Mouse (Mus musculus) spleen, adult 18-20 months (tissue): ENCODE measurements around the gene Mier2.

Experiments used
- DNase-seq, 2 experiments: peaks; one replicate each; pipeline ENCODE4 v3.0.0; 2022; ENCODE audit warnings: mixed read lengths in 2 of 2

The Mier2 gene

DNA sequence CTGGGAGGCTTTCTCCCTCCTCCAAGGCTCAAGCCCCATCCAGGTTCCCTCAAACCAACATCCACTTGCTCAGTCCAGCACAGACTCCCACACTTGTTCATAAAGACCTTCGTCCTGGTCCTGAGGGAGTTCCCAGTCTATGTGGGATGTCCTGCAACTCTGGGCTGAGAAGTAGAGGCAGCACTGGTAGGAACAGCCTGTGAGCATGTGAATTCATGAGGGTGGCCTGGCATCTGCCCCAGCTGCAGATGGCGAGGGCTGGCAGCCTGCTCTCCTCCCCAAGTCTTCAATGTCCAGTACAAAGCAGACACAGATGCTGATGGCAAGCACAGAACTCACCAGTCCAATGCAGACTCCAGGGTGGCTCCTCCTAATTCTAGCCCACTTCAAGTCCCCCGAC lies 16.7 kb downstream of the Mier2 start:
- DNase-seq: peak in 1 of 2 experiments; percentile 2

DNA sequence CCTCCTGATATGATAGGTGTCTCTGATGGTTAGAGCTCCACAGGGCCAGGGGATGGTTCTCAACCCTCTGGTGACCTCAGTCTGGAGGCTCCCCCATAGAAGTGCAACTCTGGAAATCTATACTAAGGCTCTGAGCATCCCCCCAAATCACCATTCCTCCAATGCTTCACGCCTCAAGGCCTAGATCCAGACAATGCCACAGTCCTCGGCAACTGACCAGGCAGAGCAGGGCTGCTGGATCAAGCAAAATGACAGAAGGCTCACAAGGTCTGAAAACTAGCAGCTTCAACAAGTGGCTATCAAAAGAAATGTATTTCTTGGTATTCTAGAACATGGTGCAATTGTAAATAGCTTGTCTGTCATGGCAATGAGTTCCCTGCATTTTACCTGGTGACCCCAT lies 17.2 kb downstream of the Mier2 start:
- no peak for DNase-seq

DNA sequence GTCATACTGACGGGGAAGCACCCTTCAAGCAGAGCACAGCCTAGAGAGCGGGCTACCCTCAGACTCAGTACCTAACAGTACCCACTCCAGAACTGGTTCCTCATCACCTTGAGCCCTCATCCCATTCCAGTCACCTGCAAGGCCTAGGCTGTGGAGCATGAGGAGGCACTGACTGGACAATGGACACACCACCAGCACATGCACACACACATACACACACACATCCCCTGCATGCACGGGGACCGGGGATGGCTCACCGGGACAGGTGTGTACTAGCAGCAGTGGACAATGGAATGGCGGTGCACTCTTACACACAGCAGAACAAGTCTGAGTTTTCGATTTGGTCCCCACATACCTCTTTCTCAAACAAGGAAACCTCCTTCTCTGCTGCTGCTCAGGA lies 17.7 kb downstream of the Mier2 start:
- peak in 1 of 2 experiments; percentile 2 for DNase-seq

GRCm38 (mm10) chr10:79536461-79537080 lies 18.4 kb downstream of the Mier2 start:
- no peak for DNase-seq

- no peak for DNase-seq
These were observed 19.6 kb downstream of the Mier2 start for GRCm38 (mm10) chr10:79535431-79535830.

GRCm38 (mm10) chr10:79534426-79534825 lies 20.6 kb downstream of the Mier2 start:
- peak in 1 of 2 experiments; percentile 2 for DNase-seq

DNA sequence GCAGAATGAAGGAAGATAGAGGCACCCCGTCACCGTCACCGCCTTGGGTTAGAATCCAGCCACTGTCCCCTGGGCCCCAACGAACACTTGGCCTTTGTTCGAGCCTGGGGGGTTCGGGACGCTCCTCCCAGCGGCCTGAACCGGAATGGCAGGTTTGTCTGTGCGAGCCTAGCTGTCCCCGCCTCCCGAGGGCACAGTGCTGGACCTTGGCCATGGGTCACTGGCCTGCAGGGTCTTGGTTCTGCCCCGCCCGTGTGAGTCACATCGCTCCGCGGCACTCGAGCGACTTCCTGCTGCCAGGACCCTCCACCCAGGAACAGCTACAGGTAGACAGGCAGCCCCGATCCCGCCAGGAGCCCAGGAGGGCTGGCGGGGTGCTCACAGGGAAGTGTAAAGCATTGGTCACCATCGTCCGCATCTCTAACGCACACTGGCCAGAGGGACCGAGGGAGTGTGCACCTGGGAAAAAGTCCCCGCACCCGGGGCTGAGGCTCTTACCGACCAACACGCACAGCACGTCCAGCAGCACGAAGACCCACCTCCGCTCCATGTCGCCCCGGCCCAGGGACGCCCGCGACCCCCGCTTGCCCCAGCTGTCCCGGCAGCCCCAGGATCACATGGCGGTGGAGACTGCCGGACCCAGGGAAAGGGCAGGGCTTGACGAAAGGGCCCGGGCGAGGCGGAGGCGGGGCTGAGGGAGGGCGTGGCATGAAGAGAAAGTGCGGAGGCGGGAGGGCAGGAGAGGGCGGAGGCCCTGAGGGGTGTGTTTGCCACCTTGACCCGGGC lies 21.7 kb downstream of the Mier2 start, which contains the start of gene Plpp2:
TSS of gene Plpp2 (minus strand) at position 671 of the 786 bp plus-strand sequence.
- DNase-seq: peak; percentile 64 to 80

DNA sequence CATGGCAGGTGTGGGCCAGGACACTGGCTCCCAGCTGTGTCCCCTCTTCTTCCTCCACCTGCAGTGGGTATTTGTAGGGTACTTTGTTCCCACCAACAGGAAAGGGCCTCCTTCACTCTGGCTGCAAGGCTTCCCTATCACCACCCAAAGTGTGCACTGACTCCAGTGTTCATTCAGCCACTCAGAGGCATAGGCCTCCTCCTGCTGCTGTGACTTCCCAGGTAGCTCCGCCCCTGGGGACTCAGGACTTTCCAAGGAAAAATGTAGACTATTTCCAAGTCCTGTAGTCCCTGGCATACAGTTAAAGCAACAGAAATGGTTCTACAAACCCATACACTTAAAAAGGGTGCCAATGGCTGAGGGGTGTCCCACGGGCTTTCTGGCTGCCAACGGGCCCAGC lies 22.3 kb downstream of the Mier2 start:
- no peak for DNase-seq

DNA sequence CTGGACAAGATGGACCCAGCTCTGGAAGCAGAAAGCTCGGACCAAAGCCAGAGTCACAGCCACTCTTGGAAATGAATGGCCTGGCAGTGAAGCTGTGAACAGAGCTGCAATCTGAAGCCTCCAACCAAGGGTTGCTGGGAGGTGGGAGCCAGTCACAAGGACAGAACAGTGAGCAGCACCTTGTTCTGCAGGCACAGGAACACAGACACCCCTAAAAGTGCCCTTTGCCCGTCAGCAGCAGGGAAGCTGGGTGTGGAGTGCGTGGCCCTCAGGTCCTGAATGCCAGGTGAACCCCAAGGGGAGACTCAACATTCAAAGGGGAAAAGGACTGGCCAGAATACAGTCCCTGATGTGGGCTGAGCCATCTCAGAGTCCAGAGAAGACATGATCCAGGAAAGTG lies 23.4 kb downstream of the Mier2 start:
- DNase-seq: peak; percentile 1 to 2

DNA sequence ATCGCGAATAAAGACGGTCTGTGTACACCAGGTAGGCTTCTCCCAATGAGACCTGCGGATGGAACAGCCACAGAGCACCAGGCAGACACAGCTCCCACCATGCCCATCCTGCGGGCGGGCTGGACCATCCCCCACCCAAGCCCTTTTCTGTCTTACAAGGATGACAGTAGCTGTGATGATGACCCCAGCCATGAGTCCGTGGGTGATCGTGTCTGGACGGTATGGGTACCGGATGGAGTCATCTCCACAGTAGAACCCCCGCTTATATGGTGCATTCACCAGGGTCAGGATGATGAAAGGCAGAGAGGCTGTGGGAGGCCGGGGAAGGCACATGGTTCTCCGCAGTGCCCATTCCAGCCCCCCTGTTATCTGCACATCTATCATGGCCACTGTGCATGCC lies 24.3 kb downstream of the Mier2 start:
- DNase-seq: peak in 1 of 2 experiments; percentile 0

DNA sequence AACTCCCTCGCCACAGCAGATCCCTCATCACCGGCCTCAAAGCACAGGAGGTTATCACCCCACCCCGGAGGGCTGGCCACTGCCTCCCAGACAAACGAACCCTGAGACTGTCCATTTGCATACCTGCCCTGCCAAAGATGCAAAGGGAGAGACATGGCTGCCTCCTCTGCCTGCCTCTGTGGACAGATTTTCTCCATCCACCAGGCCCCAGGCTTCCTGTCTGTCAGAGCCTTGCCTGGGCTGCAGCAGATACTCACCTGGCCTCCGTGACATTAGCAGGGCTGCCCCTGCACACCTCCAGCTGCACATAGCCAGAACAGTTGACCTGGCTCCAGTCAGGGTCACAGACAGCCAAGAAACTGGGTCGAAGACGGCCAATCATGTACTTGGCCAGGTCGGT lies 24.8 kb downstream of the Mier2 start:
- DNase-seq: no peak

DNA sequence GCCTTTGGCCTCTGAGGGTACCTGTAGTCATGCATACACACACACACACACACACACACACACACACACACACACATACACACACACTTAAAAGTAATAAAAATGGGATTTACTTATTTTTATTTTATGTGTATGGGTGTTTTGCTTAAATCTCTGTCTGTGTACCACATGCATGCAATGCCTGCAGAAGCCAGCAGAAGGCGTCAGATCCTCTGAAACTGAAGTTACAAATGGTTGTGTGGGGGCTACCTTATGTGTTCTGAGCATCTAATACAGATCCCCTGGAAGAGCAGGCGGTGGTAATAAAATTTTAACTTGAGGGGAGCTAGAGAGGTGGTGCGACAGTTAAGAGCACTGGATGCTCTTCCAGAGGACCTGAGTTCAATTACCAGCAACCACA lies 26.9 kb downstream of the Mier2 start:
- no peak for DNase-seq

DNA sequence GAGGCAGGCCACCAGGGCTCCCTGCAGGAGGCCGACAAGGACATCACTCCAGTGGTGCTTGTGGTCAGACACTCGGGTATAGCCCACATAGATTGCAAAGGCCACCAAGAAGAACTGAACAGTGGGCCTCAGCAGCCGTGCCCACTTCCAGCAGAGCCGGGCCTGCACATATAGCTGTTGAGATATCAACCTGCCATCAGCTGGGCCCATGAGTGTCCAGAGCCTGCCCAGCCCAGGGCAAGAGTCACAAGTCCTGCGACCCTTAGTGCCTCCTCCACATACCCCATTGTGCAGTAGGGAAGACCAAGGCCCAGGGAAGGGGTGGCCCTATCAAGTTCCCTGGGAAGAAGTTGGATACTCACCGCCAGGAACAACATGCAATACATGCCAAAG lies 27.6 kb downstream of the Mier2 start:
- DNase-seq: no peak

- no peak for DNase-seq
These were observed 28.1 kb downstream of the Mier2 start for GRCm38 (mm10) chr10:79526661-79527452.

- no peak for DNase-seq
These were observed 29.3 kb downstream of the Mier2 start for GRCm38 (mm10) chr10:79525456-79526325.

- no peak for DNase-seq
These were observed 30.6 kb downstream of the Mier2 start for GRCm38 (mm10) chr10:79524433-79524832.

- DNase-seq: no peak
These were observed 48.3 kb downstream of the Mier2 start for GRCm38 (mm10) chr10:79506709-79507108.

- DNase-seq: no peak
These were observed 52.0 kb downstream of the Mier2 start for GRCm38 (mm10) chr10:79502830-79503644.

DNA sequence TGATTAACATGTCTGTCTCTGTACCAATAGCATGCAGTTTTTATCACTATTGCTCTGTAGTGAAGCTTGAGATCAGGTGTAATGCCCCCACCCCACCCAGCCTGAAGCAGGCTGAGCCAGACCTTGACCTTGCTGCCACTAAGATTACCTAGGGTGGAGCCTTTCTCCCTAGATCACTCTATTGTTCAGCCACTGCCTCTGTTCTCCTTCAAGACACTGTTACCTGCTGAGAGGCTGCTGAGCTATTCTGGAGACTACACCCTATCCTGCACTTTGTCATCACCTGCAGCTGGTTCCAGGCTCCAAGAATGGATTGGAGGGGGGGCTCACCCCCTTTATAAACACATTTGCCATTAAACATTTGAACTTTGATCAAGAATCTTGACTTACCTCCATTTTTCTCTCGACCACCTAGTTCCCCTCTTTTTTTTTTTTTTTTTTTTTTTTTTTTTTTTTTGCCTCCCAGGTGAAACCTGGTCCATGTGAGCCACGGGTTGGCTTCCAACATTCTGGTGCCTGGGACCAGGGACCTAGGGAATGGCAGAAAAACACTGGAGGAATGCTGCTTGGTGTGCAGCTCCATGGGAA lies 58.2 kb downstream of the Mier2 start:
- no peak for DNase-seq

- DNase-seq: no peak
These were observed 59.1 kb downstream of the Mier2 start for GRCm38 (mm10) chr10:79495886-79496285.
